Mouse (Mus musculus): Measurements from ENCODE around the gene Fam129b.

Gene Fam129b

DNA sequence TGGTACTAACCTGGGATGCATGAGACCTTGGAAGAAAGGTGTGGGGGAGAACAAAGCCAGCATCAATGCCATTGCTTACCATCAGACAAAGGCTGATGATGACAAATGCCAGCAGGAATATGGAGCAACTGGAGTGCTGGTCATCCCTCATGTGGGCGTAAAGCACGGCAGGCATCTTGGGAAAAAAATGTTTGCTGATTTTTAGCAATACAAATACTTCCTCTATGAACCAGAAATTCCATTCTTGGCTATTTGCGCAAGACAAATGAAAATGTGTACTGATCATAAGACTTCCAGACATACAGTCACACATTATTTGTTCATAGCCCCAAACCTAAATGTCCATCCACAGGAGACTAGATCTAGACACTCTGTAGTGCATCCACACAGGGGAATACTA is 12.6 kb upstream of the Fam129b start:
- no peak for DNase-seq

DNA sequence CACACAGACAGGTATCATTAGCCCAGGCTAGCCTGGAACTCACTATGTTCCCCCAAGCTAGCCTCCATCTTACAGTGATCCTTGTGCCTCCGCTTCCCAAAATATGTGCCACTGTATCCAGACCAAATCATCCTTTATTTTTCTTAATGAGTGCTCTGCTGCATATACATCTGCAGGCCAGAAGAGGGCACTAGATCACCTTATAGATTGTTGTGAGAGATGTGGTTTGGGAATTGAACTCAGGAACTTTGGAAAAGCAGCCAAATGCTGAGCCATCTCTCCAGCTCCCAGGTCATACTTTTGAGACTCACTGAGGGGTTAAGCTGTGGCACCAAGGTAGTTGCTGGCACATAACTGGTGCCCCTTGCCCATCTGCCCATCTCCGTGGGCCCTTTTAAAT is 11.2 kb upstream of the Fam129b start:
- DNase-seq: peak; percentile 59

DNA sequence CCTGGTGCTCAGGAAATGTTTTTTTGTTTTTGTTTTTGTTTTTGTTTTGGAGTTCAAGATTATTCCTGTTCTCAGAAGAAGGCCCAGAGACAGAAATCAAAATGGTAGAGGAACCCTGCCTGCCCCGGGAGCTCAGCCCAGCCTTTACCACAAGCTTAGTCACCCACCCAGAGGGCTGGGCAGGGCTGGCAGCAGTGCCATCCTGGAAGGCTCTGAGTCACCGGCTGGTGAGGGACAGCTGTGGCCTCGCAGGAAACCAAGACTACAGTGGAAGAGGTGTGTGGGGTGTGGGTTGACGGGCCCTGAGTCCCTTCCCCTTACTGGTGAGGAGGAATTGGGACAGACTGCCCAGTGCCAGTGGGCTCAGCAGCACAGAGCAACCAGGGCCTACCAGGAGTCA is 8.6 kb upstream of the Fam129b start:
- no peak for DNase-seq

DNA sequence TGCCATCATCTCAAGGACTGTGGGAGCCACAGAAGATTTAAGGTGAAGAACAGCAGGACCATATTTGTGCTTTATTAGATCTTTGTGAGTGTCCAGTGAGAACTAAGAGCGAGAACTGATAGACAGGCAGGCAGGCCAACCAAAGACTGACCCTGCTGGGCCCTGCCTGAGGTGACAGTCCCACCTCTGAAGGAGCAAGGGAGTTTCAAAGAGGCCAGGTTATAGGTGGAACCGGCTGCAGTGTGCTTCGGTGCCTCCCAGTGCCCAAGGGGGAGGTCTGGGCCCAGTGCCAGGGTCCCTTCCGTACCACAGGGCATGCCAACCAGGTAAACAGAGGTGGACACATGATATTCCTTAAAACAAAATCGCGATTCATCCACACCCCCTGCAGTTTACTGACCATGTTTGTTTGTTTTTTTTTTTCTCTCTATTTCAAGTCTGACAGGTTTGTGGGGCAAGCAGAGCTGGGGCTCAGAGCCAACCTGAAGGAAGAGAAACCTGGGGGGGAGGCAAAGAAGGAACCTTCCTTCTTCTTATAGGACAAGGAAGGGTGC is 6.1 kb upstream of the Fam129b start:
- peak; percentile 74 for DNase-seq

DNA sequence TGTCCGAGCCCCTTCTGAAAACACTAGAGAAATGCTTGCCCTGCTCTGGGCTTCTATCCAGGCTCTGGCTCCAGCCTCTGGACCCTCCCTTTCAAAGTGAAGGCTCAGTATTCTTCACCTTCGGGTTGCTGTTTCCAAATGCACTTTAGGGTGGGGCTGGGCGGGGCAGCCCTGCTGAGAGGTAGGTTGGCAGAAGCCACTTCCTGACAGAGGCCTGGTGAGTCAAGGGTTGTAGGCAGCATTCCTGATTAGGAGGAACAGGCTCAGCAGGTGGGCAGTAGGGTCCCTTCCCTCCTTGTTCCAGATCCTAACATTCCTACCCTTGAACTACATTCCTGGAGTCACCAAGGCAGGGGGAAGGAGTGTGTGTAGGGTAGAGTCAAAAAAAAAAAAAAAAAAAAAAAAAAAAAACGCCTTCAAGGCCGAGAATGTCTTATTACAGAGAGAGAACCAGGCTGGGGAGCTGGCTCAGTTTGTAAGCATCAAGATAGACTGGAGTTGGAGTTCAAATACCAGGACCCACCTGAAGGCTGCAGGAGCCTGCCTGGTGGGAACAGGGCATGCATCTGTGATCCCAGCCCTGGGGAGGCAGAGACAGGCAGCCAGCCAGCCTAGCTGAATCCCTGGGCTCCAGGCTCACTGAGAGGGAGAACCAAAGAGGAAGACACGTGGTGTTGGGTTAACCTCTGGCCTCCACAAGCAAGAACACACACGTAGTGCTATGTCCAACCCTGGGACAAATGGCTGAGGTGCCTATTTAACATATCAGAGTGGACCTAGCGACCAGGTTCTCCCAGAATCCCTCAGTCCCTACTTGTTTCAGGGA is 5.4 kb upstream of the Fam129b start:
- peak; percentile 54 for DNase-seq

DNA sequence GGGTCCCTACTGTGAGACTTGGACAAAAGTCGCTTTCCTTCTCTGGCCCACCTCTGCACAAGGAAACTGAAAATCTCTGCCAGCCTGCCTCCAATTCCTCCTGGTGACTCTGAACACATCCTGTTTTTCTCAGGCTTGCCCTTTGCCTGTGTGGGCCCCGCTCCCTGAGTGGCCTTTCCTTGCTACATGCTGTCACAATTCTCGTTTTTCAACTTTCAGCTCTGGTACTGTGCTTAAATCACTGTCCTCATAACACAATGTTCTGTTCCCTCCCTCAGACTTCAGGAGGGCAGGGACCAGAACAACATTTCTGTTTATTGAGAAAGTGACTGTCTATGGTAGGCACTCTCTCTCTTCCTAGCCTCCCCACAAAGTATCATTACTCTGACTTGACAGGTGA is 1.8 kb upstream of the Fam129b start:
- no peak for DNase-seq

DNA sequence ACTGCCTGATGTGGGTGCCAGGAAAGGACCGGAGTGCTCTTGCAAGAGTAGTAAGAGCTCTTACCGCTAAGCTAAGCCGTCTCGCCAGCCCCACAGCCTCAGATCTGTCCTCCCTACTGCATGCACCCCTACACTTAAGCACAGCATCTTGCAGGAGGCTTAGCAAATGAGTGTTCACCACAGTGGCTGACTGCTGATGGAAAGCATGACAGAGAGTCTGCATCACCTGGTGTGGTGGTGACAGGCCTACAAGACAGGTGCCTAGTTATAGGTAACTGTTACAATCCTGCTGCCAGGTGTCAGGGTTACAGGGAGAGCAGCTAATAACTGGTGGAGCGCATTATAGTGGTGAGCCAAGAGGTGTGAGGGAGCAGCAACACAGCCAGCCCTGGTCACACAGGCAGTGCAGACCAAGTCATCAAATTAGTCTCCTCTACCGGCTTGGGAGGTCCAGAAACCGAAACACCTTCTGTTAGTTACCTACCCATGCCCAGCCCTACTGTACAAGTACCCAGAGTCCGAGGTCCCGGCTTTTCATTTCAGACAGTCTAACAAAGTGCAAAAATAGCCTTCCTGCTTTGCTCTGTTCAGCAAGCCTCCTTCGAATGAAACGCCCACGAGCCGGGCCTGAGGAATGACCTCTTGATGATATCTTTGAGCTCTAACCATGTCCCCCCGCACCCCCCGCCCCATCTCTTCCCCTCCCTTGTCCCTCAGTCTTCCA is 801 bp upstream of the Fam129b start:
- DNase-seq: no peak

DNA sequence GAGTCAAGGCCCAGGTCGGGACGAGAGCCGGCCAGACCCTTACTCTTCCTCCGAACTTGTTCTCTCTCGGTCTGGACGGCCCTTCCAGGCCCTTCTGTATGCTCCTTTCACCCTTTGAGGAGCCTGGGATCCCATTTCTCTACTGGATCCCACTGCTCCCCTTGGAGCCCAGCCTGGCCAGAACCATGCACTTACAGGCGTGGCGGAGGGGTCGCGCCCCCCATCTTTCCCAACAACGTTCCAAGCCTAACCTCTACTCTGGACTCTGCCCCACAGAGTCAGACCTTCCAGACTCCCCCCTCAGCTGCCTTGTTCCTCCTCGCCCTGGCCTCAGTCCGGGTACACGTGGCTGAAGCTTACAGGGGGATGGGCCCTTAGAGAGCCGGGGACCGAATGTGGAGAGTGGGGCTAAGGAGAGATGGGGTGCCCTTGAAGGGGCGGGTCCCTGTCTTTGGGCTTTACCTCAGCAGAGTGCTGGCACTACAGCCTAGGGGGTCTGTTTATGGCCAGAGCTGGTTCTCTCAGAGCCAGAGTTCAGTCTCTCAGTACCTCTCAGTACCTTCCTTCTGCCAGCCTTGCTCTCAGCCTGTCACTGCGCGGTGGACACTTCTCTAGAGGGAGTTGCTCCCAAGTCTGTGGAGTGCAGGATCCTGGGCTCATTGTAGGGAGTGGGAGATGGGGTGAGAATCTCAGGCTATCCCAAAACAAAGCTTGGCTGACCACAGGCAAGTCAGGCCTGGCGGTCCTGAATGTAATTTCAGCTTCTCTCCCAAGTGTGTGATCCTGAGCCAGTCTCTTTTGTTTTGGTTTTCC is 782 bp downstream of the Fam129b start:
- DNase-seq: no peak

DNA sequence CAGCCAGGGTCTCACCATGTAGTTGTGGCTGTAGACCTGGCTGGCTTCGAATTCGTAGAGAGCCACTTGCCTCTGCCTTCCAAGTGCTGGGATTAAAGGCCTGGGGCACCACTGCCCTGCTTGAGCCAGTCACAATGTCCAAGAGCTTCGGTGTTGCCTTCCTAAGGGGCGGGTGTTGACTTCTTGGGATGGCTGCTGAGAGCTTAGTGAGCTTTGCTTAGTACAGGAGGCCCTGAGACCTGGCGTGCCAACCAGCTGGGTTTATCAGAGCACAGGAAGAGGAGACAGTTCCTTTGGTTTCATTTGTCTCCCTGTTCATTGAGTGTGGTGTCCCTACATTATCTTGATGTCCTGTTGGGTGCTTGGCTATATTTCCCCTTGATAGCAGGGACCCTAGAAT is 1.4 kb downstream of the Fam129b start:
- no peak for DNase-seq

DNA sequence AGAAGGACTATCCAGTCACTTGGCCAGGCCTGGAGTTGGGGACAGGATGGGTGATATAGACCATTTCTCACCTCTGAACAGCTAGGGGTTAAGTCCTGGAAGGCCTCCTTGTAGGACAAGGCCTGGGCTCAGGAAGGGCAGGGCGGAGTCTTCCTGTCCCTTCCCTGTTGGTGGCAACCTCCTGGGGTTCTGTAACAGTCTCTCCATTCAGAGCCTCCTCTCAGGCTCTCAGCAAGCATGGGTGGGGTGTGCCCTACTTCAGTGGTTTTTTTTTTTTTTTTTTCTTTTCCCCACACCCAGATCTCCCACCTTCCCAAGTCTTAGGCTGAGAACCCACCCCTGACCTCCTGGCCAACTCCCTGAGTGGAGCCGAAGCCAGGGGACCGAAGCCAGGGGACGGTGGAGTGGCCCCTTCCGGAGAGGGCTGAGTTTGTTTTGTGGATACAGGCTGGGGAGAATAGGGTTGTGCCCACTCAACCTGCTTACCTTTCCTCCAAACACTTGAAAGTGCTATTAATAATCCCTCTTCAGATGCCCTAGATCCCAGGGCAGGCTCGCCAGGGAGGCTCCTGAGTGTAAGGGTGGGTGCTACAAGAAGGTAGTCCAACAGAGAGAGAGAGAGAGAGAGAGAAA is 2.0 kb downstream of the Fam129b start:
- DNase-seq: peak; percentile 73

DNA sequence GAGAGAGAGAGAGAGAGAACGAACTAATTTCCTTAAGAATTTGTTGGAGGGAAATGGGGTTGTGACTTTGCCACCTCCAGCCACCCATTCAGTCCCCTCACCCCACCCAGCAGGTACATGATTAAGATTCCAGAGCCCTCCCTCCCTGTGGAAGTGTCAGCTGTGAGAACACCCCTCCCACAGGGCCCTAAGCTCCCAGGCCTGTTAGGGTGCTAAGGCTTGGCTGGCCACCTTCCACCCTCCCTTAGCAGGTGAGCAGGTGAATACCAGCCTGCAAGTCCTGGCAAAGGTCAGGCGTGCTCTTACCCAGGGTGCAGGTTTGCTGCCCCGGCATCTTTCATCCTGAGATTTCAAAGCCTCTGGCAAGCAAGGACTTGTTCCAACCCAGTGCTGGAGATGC is 2.5 kb downstream of the Fam129b start:
- DNase-seq: peak; percentile 54

DNA sequence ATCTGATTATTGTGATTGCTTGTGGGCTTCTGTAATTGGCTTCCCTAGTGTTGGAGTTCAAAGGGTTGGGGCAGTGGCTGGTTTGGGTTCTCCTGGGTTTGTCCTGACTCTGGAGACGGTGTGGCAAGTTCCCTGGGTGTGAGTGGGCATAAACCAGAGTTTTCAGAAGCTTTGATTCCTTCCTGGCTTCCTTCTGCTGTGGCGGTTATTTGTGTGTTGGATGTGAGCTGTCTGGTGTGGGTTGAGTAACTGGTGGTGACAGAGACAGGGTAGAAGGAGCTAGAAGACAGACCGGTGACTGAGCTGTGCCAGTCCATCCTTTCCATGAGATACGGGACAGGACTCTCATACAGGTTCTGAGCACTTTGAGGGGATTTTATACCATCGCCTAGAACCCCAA is 3.7 kb downstream of the Fam129b start:
- DNase-seq: no peak

DNA sequence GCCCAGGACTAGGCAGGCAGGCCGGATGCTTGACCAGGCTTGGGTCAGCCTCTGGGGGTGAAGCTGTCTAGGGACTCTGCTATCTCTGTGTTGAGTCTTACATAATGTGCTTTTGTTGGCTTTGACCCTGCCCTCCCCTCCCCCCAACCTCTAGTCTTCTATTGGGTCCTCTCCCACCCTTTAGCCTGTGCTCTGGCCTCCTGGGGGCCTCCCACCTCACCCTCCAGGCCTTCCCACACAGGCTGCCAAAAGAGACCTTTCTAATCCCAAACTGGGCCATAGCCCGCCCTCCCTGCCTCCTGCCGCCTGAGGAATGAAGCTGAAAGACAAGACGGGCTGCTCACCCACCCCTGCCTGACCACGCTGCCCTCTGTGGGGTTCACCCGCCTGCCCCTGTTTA is 5.1 kb downstream of the Fam129b start:
- DNase-seq: no peak

DNA sequence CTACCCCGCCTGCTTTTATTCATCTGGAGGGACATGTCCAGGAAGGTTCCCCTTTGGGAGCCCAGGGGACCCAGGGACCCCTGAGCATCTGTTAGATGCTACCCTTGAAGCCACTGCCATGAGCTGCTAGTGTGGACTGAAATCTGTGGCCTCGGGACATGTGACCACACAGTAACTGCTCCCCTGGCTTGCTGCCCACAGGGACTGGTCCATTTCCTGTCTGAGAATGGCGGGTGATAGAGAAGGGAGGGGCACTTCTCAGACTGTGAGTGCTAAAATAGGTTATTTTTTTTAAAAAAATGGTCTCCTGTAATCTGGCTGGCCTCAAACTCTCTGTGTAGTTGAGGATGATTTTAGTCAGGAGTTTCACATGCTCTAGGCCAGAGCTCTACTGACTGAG is 5.8 kb downstream of the Fam129b start:
- DNase-seq: peak; percentile 93

DNA sequence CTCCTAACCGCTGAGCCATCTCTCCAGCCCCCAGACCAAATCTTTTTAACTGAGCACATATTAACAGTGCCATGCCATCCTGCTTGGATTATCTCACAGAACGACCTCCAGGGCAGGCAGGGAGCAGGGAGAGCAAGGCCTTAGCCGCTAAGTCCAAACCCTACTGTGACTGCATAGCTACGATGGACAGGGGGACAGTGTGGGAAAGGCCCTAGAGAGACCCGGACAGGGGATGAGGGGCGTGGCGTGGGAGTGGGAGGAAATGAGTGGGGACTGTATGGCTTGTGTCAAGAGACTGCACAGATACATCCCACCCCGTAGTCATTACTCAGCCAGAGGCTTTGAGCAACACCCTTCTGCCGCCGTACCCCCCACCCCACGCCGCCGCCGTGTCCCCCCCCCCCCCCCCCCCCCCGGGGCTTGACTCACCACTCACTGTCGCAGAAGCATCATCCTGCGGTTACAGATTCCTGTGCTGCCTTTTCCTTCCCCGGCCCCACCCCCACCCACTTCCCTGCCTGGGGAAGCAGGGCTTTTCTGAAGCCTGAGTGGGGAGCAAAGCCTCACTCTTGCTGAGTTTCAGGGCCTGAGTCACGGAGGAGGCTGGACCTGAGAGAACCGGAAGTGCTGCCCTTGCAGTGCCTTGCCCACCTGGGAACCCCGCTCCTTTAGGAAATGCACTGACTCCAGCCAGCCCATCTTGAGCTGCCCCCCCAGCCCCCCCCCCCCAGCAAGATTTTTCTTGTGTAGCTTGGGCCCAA is 6.5 kb downstream of the Fam129b start:
- peak; percentile 60 for DNase-seq

DNA sequence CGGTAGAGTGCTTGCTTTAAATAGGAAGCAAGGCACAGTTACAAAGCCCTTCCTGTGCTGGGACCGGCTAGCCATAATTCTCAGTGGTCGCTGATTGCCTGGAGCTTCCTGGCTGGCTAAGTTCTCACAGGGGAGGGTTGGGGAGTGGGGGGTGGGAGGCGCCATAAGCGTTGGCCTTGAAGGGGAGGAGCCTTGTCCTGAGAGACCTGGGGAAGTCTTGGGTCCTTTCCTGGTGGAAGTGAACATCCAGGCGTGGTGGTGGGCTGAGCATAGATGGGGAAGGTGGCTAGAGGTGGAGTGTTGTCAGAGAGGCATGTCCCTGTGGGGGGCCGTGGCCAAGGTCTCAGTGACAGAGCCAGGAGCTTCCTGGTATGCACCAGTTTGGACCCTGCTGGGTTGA is 8.8 kb downstream of the Fam129b start:
- no peak for DNase-seq

DNA sequence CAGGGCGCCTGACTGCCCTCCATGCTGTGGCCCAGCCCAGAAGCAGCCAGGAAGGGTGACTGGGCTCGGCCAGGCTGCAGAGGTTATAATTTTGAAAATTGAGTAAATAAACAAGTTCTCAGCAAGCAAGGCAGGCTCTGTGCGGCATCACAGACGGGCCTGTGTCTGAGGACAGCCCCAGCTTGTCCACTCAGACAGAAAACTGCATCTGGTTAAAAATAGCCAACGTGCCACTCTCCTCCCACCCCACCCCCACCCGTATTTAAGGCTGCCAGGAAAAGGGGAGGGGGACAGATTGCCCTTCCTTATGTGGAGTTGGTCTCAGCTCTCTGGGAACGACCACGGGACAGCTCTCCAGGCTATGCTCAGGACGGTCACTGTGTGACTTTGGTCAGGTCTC is 12.1 kb downstream of the Fam129b start:
- DNase-seq: no peak

DNA sequence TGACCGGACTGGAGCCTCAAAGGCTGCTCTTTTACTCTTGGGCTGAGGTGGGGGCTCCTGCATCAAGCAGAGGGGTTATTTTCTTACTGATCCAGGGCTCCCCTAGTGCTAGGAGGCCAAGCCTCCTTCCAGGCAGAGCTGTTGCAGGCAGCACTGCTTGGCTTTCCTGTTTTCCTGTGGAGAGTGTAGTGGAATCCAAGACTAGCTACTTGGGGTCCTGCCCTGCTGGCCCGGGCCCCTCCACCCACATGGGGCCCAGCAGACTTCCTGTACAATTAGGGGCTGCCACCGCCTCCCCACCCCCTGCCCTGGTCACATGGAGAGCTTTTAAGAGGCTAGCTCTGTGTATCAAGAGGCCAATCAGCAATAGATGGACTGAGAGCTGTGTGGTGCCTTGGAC is 12.6 kb downstream of the Fam129b start:
- DNase-seq: no peak

DNA sequence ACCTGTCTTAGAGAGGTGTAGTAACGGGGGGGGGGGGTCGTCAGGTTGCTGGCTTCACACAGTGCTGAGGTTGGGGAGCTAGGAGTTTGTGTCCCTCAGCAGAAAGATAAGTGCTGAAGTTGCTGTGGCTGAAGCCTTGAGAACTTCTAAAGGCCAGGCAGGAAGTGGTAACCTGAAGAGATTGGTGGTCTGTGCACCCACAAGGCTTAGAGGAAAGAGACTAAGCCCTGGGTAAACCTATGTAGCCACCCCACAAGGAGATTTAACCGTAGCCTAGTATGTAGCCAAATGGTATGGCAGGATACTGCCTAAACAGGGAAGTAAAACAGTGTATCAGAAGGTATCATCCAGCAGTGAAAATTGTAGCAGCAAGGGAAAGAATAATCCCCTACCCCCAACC is 14.4 kb downstream of the Fam129b start:
- DNase-seq: no peak

DNA sequence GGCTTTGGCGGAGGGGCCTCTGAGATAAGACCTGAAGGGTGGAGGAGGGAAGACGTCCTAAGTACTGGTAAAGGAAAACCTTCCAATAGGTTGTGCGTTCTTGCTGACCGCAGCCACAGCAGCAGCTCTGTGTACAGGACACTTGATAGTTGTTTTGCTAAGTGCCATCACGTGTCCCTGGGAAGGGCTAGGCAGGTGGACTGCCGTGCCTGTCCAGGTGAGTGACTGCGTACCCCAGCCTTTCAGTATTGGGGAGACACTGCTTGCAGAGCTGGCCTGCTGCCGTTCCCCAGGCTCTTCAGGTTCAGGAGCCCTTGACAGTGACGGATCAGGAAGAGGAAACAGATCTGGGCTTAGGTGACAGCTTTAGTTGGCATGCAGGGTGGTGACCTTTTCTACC is 15.4 kb downstream of the Fam129b start:
- no peak for DNase-seq

DNA sequence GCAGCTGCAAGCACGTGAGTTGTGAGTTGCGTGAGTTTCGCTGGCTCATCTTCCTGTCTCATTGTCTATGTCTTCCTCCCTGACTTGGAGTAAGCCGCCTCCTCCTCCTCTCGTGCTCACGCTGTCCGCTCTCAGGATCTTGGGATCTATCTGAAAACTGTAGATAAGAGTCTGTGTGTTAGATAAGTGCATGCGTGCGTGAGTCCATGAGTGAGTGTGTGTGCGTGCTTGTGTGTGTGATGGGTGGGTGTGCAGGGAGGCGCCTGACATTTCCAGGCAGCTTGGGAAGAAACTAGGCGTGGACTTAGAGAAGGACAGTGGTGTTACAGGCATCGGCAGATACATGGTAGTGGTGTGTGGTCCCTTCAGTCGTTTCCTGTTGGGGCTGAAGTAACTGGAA is 16.6 kb downstream of the Fam129b start:
- no peak for DNase-seq

DNA sequence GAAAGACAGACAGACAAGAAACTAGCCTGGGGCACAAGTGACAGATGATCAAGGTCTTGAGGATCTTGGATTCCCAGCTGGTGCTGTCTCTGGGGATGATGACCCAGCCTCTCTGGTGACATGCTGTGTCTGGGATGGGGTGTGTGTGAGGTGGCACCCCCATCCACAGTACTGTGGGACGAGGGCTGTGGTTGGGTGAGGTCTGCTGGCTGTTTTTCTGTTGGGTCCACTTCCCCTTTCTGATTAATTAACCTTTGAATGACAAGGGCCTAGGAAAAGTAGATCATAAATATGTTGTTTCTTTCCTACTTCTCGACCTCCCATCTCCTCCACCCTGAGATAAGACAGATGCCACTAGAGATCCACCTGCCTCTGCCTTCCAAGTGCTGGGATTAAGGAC is 18.2 kb downstream of the Fam129b start:
- DNase-seq: no peak
